Mouse (Mus musculus) MEL (cell line): Measurements from ENCODE around the gene Mcoln1.

Source experiments
- CTCF ChIP-seq, 3 experiments: IDR thresholded peaks in 2 of 3; conservative IDR thresholded peaks in 1 of 3; 2 replicates each; pipeline ENCODE4 v1.5.1; 2011 to 2012; ENCODE audit warnings: low read length in 3 of 3, low read depth in 2 of 3, mild to moderate bottlenecking in 2 of 3, improper control_type of control experiment in 1 of 3, inconsistent platforms in 1 of 3, mixed read lengths in 1 of 3, moderate library complexity in 1 of 3; ENCODE audit not compliant: control insufficient read depth in 1 of 3, insufficient read depth in 1 of 3, poor library complexity in 1 of 3, severe bottlenecking in 1 of 3
- EP300 ChIP-seq, 2 experiments: IDR thresholded peaks; 2 replicates each; pipeline ENCODE4 v1.6.1; 2011; ENCODE audit warnings: improper control_type of control experiment in 2 of 2, low read length in 2 of 2, low read depth in 1 of 2, mild to moderate bottlenecking in 1 of 2
- GATA1 ChIP-seq: IDR thresholded peaks from 2 replicates; pipeline ENCODE4 v1.6.1; 2011; ENCODE audit warnings: low read depth, low read length, improper control_type of control experiment
- MYC ChIP-seq: IDR thresholded peaks from 2 replicates; pipeline ENCODE4 v1.6.1; 2011; ENCODE audit warnings: low read depth, mild to moderate bottlenecking, low read length, improper control_type of control experiment, moderate library complexity
- NRF1 ChIP-seq: IDR thresholded peaks from 2 replicates; pipeline ENCODE4 v1.6.1; 2014; ENCODE audit warnings: low read depth, mild to moderate bottlenecking, inconsistent platforms, low read length, improper control_type of control experiment, moderate library complexity; ENCODE audit not compliant: poor library complexity, insufficient read depth, severe bottlenecking
- POLR2AphosphoS2 ChIP-seq: IDR thresholded peaks from 2 replicates; pipeline ENCODE4 v1.6.1; 2011; ENCODE audit warnings: low read length, improper control_type of control experiment
- ZMIZ1 ChIP-seq: IDR thresholded peaks from 2 replicates; pipeline ENCODE4 v1.6.1; 2012; ENCODE audit warnings: low read depth, mild to moderate bottlenecking, inconsistent platforms, low read length, improper control_type of control experiment, moderate library complexity

DNA sequence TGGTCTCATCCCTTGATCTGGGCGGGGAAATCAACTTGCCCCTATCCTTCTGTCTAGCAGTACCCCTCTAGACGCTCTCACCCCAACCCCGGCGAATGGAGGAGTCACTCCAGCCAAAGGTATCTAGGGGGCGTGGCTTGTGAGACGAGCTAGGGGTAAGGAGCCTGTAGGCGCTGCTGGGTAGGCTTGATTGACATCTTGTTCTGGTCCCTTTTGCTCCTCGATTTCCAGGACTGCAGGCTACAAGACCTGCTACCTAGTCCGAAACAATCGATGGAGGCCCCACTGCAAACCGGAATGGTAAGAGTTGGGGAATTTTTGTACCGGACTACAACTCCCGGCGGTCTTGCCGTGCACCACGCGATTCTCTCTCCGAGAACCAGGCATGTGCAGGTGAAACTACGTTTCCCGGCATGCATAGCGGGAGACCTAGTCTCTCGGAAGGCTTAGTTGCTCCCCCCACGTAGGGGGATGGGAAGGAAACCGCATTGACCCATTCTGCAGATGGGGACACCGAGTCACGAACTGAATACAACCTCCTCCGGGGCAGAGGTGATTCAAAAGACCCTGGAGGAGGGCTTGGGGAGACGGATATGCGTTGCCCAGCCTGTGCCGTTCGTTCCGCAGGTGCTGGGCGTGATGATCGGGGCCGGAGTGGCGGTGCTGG, 16.3 kb downstream of the Mcoln1 start:
- TF ChIP-seq ZMIZ1: no peak
- no peak for TF ChIP-seq CTCF (IDR thresholded peaks at IDR 0.05 in 2 of 3, conservative IDR thresholded peaks at IDR 0.05 in 1 of 3; ENCODE audit: control insufficient read depth in 1 of 3, insufficient read depth in 1 of 3, low read depth in 2 of 3, low read length in 3 of 3, poor library complexity in 1 of 3, severe bottlenecking in 1 of 3)
- peak; percentile 82 for TF ChIP-seq MYC
- TF ChIP-seq POLR2AphosphoS2: no peak
- TF ChIP-seq GATA1: no peak
- no peak for TF ChIP-seq EP300 (IDR thresholded peaks at IDR 0.05; ENCODE audit: low read depth in 1 of 2, low read length in 2 of 2)
- peak; percentile 55; the same call in 1 of the 2 replicates for TF ChIP-seq NRF1
